Mouse (Mus musculus): ENCODE results near the gene Tas2r136. TPM values are rescaled to one million over a fixed set of nuclear protein-coding genes. Genes with fewer than 3 reads are reported as not detected.

The Tas2r136 gene
- total RNA-seq (2021), result not detected
- long read RNA-seq, experiment 1, result 0 reads
- long read RNA-seq, experiment 2, result 0 reads

DNA sequence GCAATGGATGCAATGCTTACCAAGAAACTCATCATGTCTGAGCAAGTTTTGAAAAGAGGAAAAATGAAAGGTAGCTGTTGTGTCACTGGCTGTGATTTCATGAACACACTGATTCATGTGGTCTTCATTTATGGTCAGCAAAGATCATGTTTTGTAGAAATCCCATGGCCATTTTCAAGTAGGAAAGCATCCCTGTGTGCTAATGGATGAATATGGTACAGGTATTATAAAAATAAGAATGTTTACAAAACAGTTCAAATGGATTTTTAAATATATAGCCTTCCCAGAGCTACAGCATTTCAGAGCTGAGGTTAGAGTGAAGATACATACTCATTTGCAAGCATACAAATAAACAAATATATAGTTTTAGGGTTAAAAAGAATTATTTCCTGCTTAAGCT, at the start of gene Tas2r136:
Gene Tas2r136 (minus strand): TSS at position 101 of the 400 bp plus-strand sequence.
- DNase-seq, result no peak

DNA sequence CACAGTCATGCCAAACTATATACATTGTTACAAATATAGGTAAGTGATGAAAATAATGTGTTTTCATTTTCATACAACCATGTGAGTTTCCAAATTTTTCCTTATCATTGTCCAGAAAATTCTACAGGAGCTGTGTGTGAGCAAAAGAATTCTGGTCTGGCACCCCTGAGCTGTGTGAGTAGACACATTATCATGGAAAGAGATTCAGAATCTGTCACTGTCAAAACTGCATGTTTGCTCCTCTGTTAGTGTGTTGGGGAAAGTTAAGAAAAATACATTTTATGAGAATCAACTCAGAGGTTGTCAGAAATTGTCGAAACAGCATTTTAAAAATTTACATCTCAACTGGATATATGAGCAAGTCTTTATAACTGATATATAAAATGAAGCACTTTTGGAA, 24.6 kb upstream of the Tas2r136 start, which contains the start of gene Tas2r117:
Gene Tas2r117 (plus strand): TSS at position 301 of the 400 bp plus-strand sequence.
- DNase-seq, result no peak

GRCm38 (mm10) chr6:132795393-132795792, 17.4 kb upstream of the Tas2r136 start:
- DNase-seq, result no peak

- DNase-seq, result no peak
Measured at GRCm38 (mm10) chr6:132761831-132762230, 16.1 kb downstream of the Tas2r136 start, which contains the start of gene Tas2r102. TSS of gene Tas2r102 (plus strand) at chr6:132762131.

DNA sequence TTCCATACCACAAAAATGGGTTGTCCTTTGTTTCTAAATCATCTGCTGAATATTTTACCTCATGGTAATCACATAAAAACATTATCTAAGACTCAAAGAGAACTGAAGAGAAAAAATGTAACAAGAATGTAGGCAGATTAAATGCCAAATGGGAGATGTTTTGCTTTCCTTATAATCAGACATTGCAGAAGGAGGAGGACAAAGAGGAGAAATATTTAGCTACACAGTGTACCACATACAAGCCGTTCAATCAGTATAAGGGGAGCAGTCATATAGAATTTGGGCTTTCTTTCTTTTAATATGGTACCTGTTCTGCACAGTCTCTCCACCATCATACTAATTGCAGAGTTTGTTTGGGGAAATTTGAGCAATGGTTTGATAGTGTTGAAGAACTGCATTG, 23.5 kb downstream of the Tas2r136 start, which contains the start of gene Tas2r124:
Gene Tas2r124 (plus strand): TSS at position 301 of the 400 bp plus-strand sequence.
- DNase-seq, result no peak

- DNase-seq, result no peak
Measured at GRCm38 (mm10) chr6:132750206-132750605, 27.8 kb downstream of the Tas2r136 start.

DNA sequence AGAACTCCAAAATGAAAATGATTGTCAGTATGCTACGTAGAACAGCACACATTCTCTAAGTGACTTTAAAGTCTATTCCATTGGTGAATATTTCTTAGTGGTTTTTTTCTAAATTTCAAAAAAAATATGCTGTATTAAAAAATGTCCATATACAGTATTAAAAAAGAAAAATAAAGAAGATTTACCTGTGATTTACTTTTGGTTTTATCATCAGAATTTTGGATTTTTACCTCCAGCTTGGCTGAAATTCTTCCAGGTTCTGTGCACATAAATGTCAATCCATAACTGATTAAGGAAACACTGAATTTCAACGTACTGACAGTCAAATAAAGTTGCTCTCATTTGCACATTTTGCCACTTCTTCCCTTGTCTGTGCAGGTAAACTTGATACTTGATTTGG, 40.0 kb downstream of the Tas2r136 start, which contains the start of gene Tas2r115:
Gene Tas2r115 (minus strand): TSS at position 101 of the 400 bp plus-strand sequence.
- no peak for DNase-seq

Other genes with a start within 250 kb of the Tas2r136 start
- gene Prh1, start 208.4 kb downstream of the Tas2r136 start, total RNA-seq (2021), result not detected
- gene Prp2, start 182.2 kb downstream of the Tas2r136 start, total RNA-seq (2021), result not detected
- not detected for gene A630073D07Rik, start 126.6 kb downstream of the Tas2r136 start, total RNA-seq (2021)
- not detected for gene Tas2r120, start 121.2 kb downstream of the Tas2r136 start, total RNA-seq (2021)
- not detected for gene Tas2r121, start 77.2 kb downstream of the Tas2r136 start, total RNA-seq (2021)
- not detected for gene Tas2r122, start 66.2 kb downstream of the Tas2r136 start, total RNA-seq (2021)
- not detected for gene Tas2r115, start 40.1 kb downstream of the Tas2r136 start, total RNA-seq (2021)
- gene Tas2r124, start 23.4 kb downstream of the Tas2r136 start, total RNA-seq (2021), result not detected
- gene Tas2r102, start 16.0 kb downstream of the Tas2r136 start, total RNA-seq (2021), result not detected
- not detected for gene Tas2r117, start 24.7 kb upstream of the Tas2r136 start, total RNA-seq (2021)
- not detected for gene Tas2r123, start 69.0 kb upstream of the Tas2r136 start, total RNA-seq (2021)
- gene Tas2r116, start 77.3 kb upstream of the Tas2r136 start, total RNA-seq (2021), result not detected
- gene Tas2r110, start 89.8 kb upstream of the Tas2r136 start, total RNA-seq (2021), result not detected
- not detected for gene Tas2r113, start 114.8 kb upstream of the Tas2r136 start, total RNA-seq (2021)
- gene Tas2r125, start 131.5 kb upstream of the Tas2r136 start, total RNA-seq (2021), result not detected
- not detected for gene Tas2r129, start 172.9 kb upstream of the Tas2r136 start, total RNA-seq (2021)
- not detected for gene Tas2r131, start 179.8 kb upstream of the Tas2r136 start, total RNA-seq (2021)
- not detected for gene Tas2r109, start 202.8 kb upstream of the Tas2r136 start, total RNA-seq (2021)

All from gastrocnemius, postnatal 10 days (tissue).